Mouse (Mus musculus): ENCODE measurements around the gene Chst15. TPM values are rescaled to one million over a fixed set of nuclear protein-coding genes. Genes with fewer than 3 reads are reported as not detected.

Gene Chst15
- polyA plus RNA-seq, 1 experiment from 2014 or later: 11.8 TPM

- Histone ChIP-seq H3K9me3 (no peaks in the 10 kb centered on the region), H3K4me1 (peaks cover 18% of the 10 kb centered on the region), H3K4me3 (no peak overlapping the region), H3K27ac (replicated peaks) (no peak overlapping the region), H3K36me3 (replicated peaks) (peaks cover 49% of the 10 kb centered on the region), H3K27me3 (replicated peaks; ENCODE audit: low read depth, poor library complexity, severe bottlenecking) (no peaks in the 10 kb centered on the region)
- 85% methylated on average over 4 of the region's 4 CpGs for WGBS
- no peak for DNase-seq (ENCODE audit: low spot score)
Observed at GRCm38 (mm10) chr7:132267721-132268498, 49.1 kb downstream of the Chst15 start.

- peaks cover 44% of the 10 kb centered on the region for H3K36me3 ChIP-seq (replicated peaks)
- no peak overlapping the region for H3K4me3 ChIP-seq
- H3K4me1 ChIP-seq: peaks cover 33% of the 10 kb centered on the region
- no peaks in the 10 kb centered on the region for H3K9me3 ChIP-seq
- no peaks in the 10 kb centered on the region for H3K27me3 ChIP-seq (replicated peaks; ENCODE audit: low read depth, poor library complexity, severe bottlenecking)
- WGBS: 74% methylated on average over 3 of the region's 3 CpGs
- no peak overlapping the region for H3K27ac ChIP-seq (replicated peaks)
- no peak for DNase-seq (ENCODE audit: low spot score)
Observed at GRCm38 (mm10) chr7:132264763-132265162, 52.3 kb downstream of the Chst15 start.

DNA sequence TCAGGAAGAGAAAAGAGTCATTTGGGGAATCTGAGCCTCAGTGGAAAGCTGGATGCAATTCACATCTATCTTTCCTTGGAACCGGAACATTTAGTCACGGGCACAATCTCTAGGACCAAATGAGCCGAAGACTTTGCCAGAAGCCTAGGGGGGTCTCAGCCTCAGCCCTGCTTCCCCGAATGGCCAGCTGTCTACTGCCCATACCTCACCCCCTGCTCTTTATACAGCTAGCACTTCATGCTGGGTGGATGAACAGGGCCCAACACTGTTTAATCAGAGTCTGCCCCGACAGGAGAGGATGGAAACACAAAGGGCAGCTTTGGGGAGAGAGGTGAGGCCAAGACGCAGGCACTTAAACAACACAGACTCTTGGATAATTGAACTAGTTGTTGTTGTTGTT is 53.8 kb downstream of the Chst15 start:
- WGBS: 36% methylated on average over 6 of the region's 6 CpGs
- DNase-seq (ENCODE audit: low spot score): no peak
- peak overlapping the region; percentile 60 for H3K27ac ChIP-seq (replicated peaks)

GRCm38 (mm10) chr7:132262696-132263095 is 54.3 kb downstream of the Chst15 start:
- peak overlapping the region; percentile 60 for H3K27ac ChIP-seq (replicated peaks)
- WGBS: 35% methylated on average over 6 of the region's 6 CpGs
- no peak overlapping the region for H3K4me3 ChIP-seq
- H3K4me1 ChIP-seq: peaks cover 44% of the 10 kb centered on the region
- no peaks in the 10 kb centered on the region for H3K27me3 ChIP-seq (replicated peaks; ENCODE audit: low read depth, poor library complexity, severe bottlenecking)
- peak; percentile 29 for DNase-seq (ENCODE audit: low spot score)
- no peaks in the 10 kb centered on the region for H3K9me3 ChIP-seq
- H3K36me3 ChIP-seq (replicated peaks): peaks cover 33% of the 10 kb centered on the region

More for the DNA sequence above, 53.8 kb downstream of the Chst15 start:
- Histone ChIP-seq H3K4me3 (no peak overlapping the region), H3K9me3 (no peaks in the 10 kb centered on the region), H3K36me3 (replicated peaks) (peaks cover 30% of the 10 kb centered on the region), H3K4me1 (peaks cover 41% of the 10 kb centered on the region), H3K27me3 (replicated peaks; ENCODE audit: low read depth, poor library complexity, severe bottlenecking) (no peaks in the 10 kb centered on the region)

GRCm38 (mm10) chr7:132261885-132262284 is 55.1 kb downstream of the Chst15 start:
- Histone ChIP-seq H3K4me1 (peaks cover 45% of the 10 kb centered on the region), H3K4me3 (no peak overlapping the region), H3K27me3 (replicated peaks; ENCODE audit: low read depth, poor library complexity, severe bottlenecking) (no peaks in the 10 kb centered on the region), H3K9me3 (no peaks in the 10 kb centered on the region), H3K36me3 (replicated peaks) (peaks cover 38% of the 10 kb centered on the region), H3K27ac (replicated peaks) (peak overlapping the region; percentile 24; the same call in 1 of the 2 replicates)
- WGBS: 72% methylated on average over 3 of the region's 3 CpGs
- no peak for DNase-seq (ENCODE audit: low spot score)

GRCm38 (mm10) chr7:132260632-132261031 is 56.4 kb downstream of the Chst15 start:
- H3K4me3 ChIP-seq: no peak overlapping the region
- peaks cover 29% of the 10 kb centered on the region for H3K36me3 ChIP-seq (replicated peaks)
- peaks cover 45% of the 10 kb centered on the region for H3K4me1 ChIP-seq
- no peak for DNase-seq (ENCODE audit: low spot score)
- no peak overlapping the region for H3K27ac ChIP-seq (replicated peaks)
- no peaks in the 10 kb centered on the region for H3K27me3 ChIP-seq (replicated peaks; ENCODE audit: low read depth, poor library complexity, severe bottlenecking)
- WGBS: 65% methylated on average over 5 of the region's 5 CpGs
- no peaks in the 10 kb centered on the region for H3K9me3 ChIP-seq

GRCm38 (mm10) chr7:132258817-132259216 is 58.2 kb downstream of the Chst15 start:
- WGBS: 45% methylated on average over 7 of the region's 7 CpGs
- H3K4me1 ChIP-seq: peaks cover 36% of the 10 kb centered on the region
- no peak overlapping the region; the same call in 1 of the 2 replicates for H3K27ac ChIP-seq (replicated peaks)

DNA sequence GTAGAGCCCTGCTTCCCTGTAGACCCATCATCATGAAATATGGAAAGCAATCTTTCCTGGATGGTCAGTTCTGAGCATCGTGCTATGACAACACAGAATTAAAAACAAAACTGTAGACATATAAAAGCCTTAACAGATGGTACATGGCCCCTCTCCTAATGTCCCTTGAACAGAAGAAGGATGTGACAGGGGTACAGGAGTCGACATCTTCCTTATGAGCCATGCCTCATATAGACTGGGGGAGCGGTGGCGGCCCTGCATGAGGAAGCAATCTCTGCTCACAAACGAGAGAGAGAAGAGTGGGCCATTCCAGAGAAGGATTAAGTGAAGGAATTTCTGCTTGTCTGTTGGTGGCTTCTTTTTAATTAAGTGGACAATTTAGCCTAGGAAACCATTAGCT is 58.8 kb downstream of the Chst15 start:
- 66% methylated on average over 5 of the region's 5 CpGs for WGBS
- H3K9me3 ChIP-seq: no peaks in the 10 kb centered on the region
- H3K27ac ChIP-seq (replicated peaks): no peak overlapping the region
- no peak for DNase-seq (ENCODE audit: low spot score)
- H3K4me1 ChIP-seq: peaks cover 30% of the 10 kb centered on the region
- H3K4me3 ChIP-seq: no peak overlapping the region
- H3K27me3 ChIP-seq (replicated peaks; ENCODE audit: low read depth, poor library complexity, severe bottlenecking): no peaks in the 10 kb centered on the region
- H3K36me3 ChIP-seq (replicated peaks): peaks cover 21% of the 10 kb centered on the region

More at GRCm38 (mm10) chr7:132258817-132259216, 58.2 kb downstream of the Chst15 start:
- H3K36me3 ChIP-seq (replicated peaks): peaks cover 21% of the 10 kb centered on the region
- H3K4me3 ChIP-seq: no peak overlapping the region
- DNase-seq (ENCODE audit: low spot score): no peak
- H3K27me3 ChIP-seq (replicated peaks; ENCODE audit: low read depth, poor library complexity, severe bottlenecking): no peaks in the 10 kb centered on the region
- H3K9me3 ChIP-seq: no peaks in the 10 kb centered on the region

GRCm38 (mm10) chr7:132253513-132253912 is 63.5 kb downstream of the Chst15 start:
- H3K27me3 ChIP-seq (replicated peaks; ENCODE audit: low read depth, poor library complexity, severe bottlenecking): 0 out of 2 replicates have a peak, but pooled peaks cover 3% of the 10 kb centered on the region
- H3K27ac ChIP-seq (replicated peaks): no peak overlapping the region
- H3K4me1 ChIP-seq: peaks cover 19% of the 10 kb centered on the region
- DNase-seq (ENCODE audit: low spot score): no peak
- H3K9me3 ChIP-seq: no peaks in the 10 kb centered on the region
- no peak overlapping the region for H3K4me3 ChIP-seq
- H3K36me3 ChIP-seq (replicated peaks): peaks cover 15% of the 10 kb centered on the region; the same call in 1 of the 2 replicates
- WGBS: 94% methylated on average over 5 of the region's 5 CpGs

DNA sequence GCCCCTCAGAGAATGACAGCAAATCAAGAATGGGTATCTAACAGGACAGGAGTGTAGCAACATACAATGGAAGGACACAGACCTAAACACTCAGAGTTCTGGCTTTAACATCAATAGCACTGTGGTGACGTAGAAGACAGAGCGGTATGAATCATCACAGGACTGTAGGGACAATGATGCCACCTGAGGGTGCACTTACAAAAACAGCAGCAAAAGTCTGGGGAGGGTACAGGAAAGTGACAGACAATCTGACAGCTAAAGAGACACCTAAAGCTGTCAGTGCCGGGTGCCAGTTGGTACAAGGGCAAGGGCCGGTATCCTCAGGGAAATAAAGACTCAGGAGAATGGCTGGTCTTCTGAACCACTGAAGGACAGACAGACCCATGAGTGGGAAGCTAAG is 64.0 kb downstream of the Chst15 start:
- 90% methylated on average over 4 of the region's 4 CpGs for WGBS
- DNase-seq (ENCODE audit: low spot score): no peak
- Histone ChIP-seq H3K4me3 (no peak overlapping the region), H3K9me3 (no peaks in the 10 kb centered on the region), H3K36me3 (replicated peaks) (peaks cover 14% of the 10 kb centered on the region; the same call in 1 of the 2 replicates), H3K4me1 (peaks cover 20% of the 10 kb centered on the region), H3K27me3 (replicated peaks; ENCODE audit: low read depth, poor library complexity, severe bottlenecking) (0 out of 2 replicates have a peak, but pooled peaks cover 3% of the 10 kb centered on the region), H3K27ac (replicated peaks) (no peak overlapping the region)

- Histone ChIP-seq H3K4me1 (peaks cover 38% of the 10 kb centered on the region), H3K9me3 (no peaks in the 10 kb centered on the region), H3K27ac (replicated peaks) (peak overlapping the region; percentile 25; the same call in 1 of the 2 replicates), H3K4me3 (no peak overlapping the region), H3K36me3 (replicated peaks) (peaks cover 12% of the 10 kb centered on the region), H3K27me3 (replicated peaks; ENCODE audit: low read depth, poor library complexity, severe bottlenecking) (peaks cover 18% of the 10 kb centered on the region; the same call in 1 of the 2 replicates)
- no peak for DNase-seq (ENCODE audit: low spot score)
- 70% methylated on average over 10 of the region's 10 CpGs for WGBS
Observed at GRCm38 (mm10) chr7:132249563-132250119, 67.4 kb downstream of the Chst15 start.

GRCm38 (mm10) chr7:132247567-132247966 is 69.5 kb downstream of the Chst15 start:
- WGBS: 10% methylated on average over 11 of the region's 11 CpGs
- peak; percentile 73 for DNase-seq (ENCODE audit: low spot score)
- H3K4me1 ChIP-seq: peaks cover 38% of the 10 kb centered on the region
- no peaks in the 10 kb centered on the region for H3K9me3 ChIP-seq
- peak overlapping the region; percentile 78 for H3K27ac ChIP-seq (replicated peaks)
- peaks cover 18% of the 10 kb centered on the region; the same call in 1 of the 2 replicates for H3K27me3 ChIP-seq (replicated peaks; ENCODE audit: low read depth, poor library complexity, severe bottlenecking)
- peak overlapping the region; percentile 21; the same call in 1 of the 2 replicates for H3K4me3 ChIP-seq
- peaks cover 22% of the 10 kb centered on the region for H3K36me3 ChIP-seq (replicated peaks)

Measured in embryonic facial prominence, embryonic 10.5 days (tissue).